Mouse (Mus musculus) cerebellum, adult 2 months (tissue): ENCODE results near the gene Cacna1d. TPM values are rescaled to one million over a fixed set of nuclear protein-coding genes. Genes with fewer than 3 reads are reported as not detected.
A peak's percentile ranks its signal among the peaks of the same experiment; 100 is the strongest.

Source experiments
- DNase-seq, 2 experiments: peaks; one replicate each; pipeline ENCODE4 v3.0.0; 2021
- H3K27ac ChIP-seq: fragments of 200-500 bp; 2 replicates; pipeline ENCODE4 v1.5.1; 2012; ENCODE audit warnings: low read length, control low read depth, inconsistent platforms; ENCODE audit not compliant: insufficient read depth
- H3K27me3 ChIP-seq: fragments of 200-500 bp; 2 replicates; pipeline ENCODE4 v1.6.1; 2012; ENCODE audit warnings: inconsistent platforms, mild to moderate bottlenecking, low read length, moderate library complexity; ENCODE audit not compliant: control insufficient read depth, insufficient read depth
- H3K4me1 ChIP-seq: fragments of 200-500 bp; 2 replicates; pipeline ENCODE4 v1.6.1; 2011; ENCODE audit warnings: low read length; ENCODE audit not compliant: control insufficient read depth, insufficient read depth
- H3K4me3 ChIP-seq: fragments of 200-500 bp; replicated peaks from 2 replicates; pipeline ENCODE3; 2011; ENCODE audit warnings: mild to moderate bottlenecking, low read depth, low read length, control low read depth; ENCODE audit not compliant: insufficient read depth
- CTCF ChIP-seq: fragments of 200-500 bp; IDR thresholded peaks from 2 replicates; pipeline ENCODE4 v1.5.1; 2011; ENCODE audit warnings: low read depth, mild to moderate bottlenecking, control low read depth, low read length, moderate library complexity, borderline replicate concordance; ENCODE audit not compliant: insufficient read depth
- POLR2A ChIP-seq: fragments of 200-500 bp; IDR thresholded peaks from 2 replicates; pipeline ENCODE4 v1.6.1; 2011; ENCODE audit warnings: low read length, control low read depth, borderline replicate concordance; ENCODE audit not compliant: insufficient read depth
- WGBS: fragments of 180-500 bp; shearing (Covaris S2); methylation state at CpG from one replicate; pipeline ENCODE4 v1.1.7; 2018; 5-methylcytosine and 5-hydroxymethylcytosine counted together
- polyA plus RNA-seq: library from polyadenylated mRNA; depleted of rRNA; stranded (reverse); fragments of >200 nt; gene quantifications from 2 replicates; pipeline ENCODE4 v1.2.3, GENCODE M21; 2012

The Cacna1d gene
- polyA plus RNA-seq, 1 experiment, result 35.0 TPM

DNA sequence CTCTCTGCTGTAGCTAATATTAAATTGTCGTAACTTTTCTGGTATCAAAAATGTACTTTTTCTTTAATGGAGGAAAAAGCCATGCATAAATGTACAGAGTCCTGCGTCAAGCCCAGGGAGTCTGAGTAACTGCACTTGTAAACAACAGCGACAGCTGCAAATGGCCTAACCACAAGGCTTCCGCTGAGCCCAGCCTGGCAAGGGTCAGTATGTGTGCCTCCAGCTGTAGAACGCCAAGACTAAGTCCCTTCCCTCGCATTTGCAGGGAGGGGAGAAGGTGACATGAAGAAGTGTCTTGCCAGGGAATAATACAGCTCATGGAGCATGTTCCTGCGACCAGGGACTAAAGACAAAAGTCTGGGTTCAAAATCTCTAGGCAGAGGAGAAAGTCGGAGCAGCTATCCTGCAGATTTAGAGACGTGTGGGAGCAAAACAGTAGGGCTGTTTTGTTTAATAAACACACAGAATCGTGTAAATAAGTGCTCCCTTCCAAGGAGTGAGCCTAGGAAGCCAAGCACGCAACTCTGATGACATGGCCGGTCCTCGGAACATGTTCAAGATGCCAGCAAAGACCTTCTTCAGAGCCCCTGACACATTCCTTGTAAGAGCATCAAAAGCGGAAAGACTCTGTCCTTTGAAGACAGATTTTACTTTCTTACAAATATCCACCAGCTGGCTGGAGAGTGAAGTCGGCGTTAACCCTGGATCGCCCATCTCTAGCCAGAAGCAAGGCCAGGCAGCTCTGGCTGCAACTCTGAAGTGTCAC lies 160.7 kb downstream of the Cacna1d start:
- TF ChIP-seq CTCF, result no peak
- TF ChIP-seq POLR2A, result no peak
- H3K27ac ChIP-seq, result no peak overlapping the region
- 74% methylated on average over 17 of the region's 17 CpGs for WGBS
- no peak overlapping the region for H3K4me3 ChIP-seq
- H3K4me1 ChIP-seq, result peaks cover 3% of the 10 kb centered on the region
- DNase-seq, result no peak
- H3K27me3 ChIP-seq, result no peaks in the 10 kb centered on the region

- WGBS, result 85% methylated on average over 11 of the region's 11 CpGs
- DNase-seq, result no peak
- Histone ChIP-seq H3K4me1 (peaks cover 3% of the 10 kb centered on the region), H3K4me3 (no peak overlapping the region), H3K27me3 (no peaks in the 10 kb centered on the region), H3K27ac (no peak overlapping the region)
- TF ChIP-seq CTCF, result no peak
- TF ChIP-seq POLR2A, result no peak
Measured at GRCm38 (mm10) chr14:30329109-30329508, 162.1 kb downstream of the Cacna1d start.

- Histone ChIP-seq H3K4me3 (no peak overlapping the region), H3K4me1 (peaks cover 3% of the 10 kb centered on the region), H3K27ac (no peak overlapping the region), H3K27me3 (no peaks in the 10 kb centered on the region)
- TF ChIP-seq POLR2A, result no peak
- TF ChIP-seq CTCF, result no peak
- WGBS, result 74% methylated on average over 7 of the region's 7 CpGs
- no peak for DNase-seq
Measured at GRCm38 (mm10) chr14:30327452-30327851, 163.8 kb downstream of the Cacna1d start.

DNA sequence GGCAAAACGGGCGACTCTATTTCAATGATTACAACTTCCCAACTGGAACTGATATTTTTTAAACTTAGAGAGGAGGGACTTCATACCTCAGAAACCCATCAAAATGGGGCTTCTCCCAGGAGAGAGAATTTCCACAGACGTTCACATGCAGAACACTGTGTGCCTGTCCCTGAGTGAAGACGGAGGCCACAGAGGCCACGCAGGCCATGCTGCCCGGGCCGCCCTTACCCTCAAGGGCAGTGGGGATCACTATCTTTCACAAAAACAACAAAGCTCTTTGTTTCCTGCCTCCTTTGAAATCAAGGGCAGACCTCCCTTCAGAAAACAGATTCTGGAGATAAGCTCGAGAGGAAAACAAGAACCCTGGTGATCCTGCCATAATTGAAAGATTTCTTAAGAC lies 164.2 kb downstream of the Cacna1d start:
- no peak for DNase-seq
- no peak for TF ChIP-seq CTCF
- TF ChIP-seq POLR2A, result no peak
- Histone ChIP-seq H3K4me1 (peaks cover 3% of the 10 kb centered on the region), H3K4me3 (no peak overlapping the region), H3K27me3 (no peaks in the 10 kb centered on the region), H3K27ac (no peak overlapping the region)
- 81% methylated on average over 8 of the region's 8 CpGs for WGBS

DNA sequence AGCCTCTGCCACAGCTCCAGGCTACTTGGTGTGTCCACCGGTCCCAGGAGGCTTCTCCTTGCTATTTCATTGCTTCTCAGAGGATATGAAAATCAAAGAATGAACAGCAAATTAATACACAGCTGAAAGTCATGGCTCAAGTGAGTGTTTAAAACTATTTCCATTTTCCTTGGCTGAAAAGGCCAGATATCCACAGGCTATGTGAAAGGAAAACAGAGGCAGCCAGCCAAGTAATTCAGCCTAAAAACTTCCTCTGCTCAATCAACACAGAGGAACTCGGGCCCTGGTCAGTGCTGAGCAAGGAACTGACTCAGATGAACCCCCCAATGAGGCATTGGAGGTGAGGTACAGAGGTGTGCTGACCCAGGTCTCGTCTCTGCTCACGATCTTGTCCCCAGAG lies 165.0 kb downstream of the Cacna1d start:
- no peaks in the 10 kb centered on the region for H3K27me3 ChIP-seq
- TF ChIP-seq POLR2A (no peak), CTCF (no peak)
- peaks cover 3% of the 10 kb centered on the region for H3K4me1 ChIP-seq
- H3K27ac ChIP-seq, result no peak overlapping the region
- no peak overlapping the region for H3K4me3 ChIP-seq
- no peak for DNase-seq
- WGBS, result 71% methylated on average over 4 of the region's 4 CpGs

DNA sequence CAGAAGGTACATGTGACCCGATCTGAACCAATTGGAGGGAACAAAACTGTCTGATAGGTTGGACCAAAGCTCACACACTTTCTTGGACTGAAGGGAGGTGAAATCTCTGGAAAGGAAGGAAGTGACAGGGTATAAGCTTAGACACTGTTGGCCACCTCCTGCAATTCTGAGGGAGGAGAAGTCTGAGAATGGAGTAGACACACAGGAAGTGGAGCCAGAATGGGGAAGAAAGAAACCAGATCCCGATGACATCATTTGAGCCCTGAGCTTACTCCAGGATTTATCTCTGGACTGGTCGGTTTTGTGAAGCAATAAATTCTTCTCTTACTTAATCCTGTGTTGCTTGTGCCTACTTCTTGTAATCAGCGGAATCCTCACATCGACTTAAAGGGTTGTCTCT lies 166.3 kb downstream of the Cacna1d start:
- H3K27ac ChIP-seq, result no peak overlapping the region
- no peak overlapping the region for H3K4me3 ChIP-seq
- 94% methylated on average over 5 of the region's 5 CpGs for WGBS
- peaks cover 3% of the 10 kb centered on the region for H3K4me1 ChIP-seq
- DNase-seq, result no peak
- no peaks in the 10 kb centered on the region for H3K27me3 ChIP-seq
- TF ChIP-seq POLR2A (no peak), CTCF (no peak)

DNA sequence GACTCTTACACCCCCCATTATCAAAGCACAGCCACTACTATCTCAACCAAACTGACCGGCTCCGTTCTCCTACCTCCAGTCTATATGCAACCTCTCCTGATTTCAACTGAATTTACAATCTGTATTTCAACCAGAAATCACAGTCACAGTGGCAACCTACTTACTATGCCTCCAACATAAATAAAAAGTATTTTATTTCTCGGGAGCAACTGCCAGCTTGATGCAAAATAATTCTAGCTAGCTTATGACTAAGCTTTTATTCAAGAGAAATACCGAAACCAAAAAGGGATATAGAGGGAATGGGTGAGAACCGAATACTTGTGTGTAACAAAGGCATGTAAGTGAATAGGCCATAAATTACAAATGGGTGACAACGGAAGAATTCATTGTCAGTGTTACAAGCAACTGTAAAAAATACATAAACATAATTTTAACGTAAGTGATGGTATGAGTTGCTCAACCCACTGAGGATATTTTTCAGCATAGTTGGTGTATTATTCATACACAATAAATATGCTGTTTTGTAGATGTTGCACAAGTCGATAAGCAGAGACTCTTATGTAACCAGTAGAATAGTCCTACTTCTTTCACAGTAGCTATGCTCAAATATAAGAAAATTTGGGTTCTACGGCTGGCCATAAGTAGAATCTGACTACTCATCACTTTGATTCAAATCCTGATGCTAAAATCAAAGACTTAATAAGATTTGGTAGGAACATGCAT lies 172.4 kb downstream of the Cacna1d start:
- no peak for TF ChIP-seq POLR2A
- TF ChIP-seq CTCF, result no peak
- Histone ChIP-seq H3K4me1 (peaks cover 4% of the 10 kb centered on the region; the same call in 1 of the 2 replicates), H3K27me3 (no peaks in the 10 kb centered on the region), H3K4me3 (no peak overlapping the region), H3K27ac (no peak overlapping the region)
- WGBS, result 72% methylated on average over 9 of the region's 9 CpGs
- DNase-seq, result no peak

DNA sequence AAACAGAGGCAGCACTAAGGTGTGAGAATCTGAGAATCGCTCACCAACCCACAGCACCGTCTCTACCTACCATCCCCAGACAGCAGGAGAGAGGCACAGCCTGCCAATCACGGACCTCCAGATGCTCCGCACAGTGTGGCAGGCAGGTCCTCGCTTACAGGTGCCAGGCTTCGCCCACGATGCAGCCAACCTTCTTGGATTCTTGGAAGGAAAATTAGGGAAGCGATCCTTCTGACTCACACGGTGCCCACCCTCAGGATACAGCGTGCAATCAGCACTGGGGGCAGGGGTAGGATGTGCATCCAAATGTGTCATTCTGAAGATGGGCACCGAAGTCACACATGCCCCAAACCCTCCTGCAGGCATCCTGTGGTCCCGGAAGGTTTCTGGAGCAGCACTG lies 173.0 kb downstream of the Cacna1d start:
- Histone ChIP-seq H3K4me3 (peak overlapping the region; percentile 11), H3K27ac (no peak overlapping the region), H3K27me3 (no peaks in the 10 kb centered on the region), H3K4me1 (peaks cover 4% of the 10 kb centered on the region; the same call in 1 of the 2 replicates)
- DNase-seq, result peak; percentile 68 to 79
- TF ChIP-seq POLR2A, result no peak
- TF ChIP-seq CTCF, result no peak
- 15% methylated on average over 12 of the region's 12 CpGs for WGBS
